Mouse (Mus musculus) cerebral cortex, adult 2 months (tissue): Measurements from ENCODE around the gene Chd8.

Source experiments
- WGBS: fragments of 180-500 bp; shearing (Covaris S2); methylation state at CpG from one replicate; pipeline ENCODE4 v1.1.7; 2018; 5-methylcytosine and 5-hydroxymethylcytosine counted together

The Chd8 gene

DNA sequence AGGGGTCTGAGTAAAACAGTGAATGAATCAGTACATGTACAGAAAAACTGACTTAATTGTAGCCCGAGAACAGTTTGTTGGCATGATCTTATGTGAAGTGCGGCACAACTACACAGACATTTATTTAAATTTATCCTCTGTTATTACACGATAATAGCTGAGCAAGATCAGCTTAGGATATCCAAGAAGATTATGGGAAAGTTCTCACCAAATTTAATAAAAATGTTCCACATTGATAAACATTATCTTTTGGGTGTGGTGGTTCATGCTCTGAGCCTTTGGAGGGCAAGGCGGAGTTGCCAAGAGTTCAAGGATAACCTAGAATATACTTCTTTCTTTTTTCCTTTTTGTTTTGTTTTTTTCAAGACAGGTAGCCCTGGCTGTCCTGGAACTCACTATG, 58.2 kb downstream of the Chd8 start:
- 86% methylated on average over 4 of the region's 4 CpGs for WGBS

DNA sequence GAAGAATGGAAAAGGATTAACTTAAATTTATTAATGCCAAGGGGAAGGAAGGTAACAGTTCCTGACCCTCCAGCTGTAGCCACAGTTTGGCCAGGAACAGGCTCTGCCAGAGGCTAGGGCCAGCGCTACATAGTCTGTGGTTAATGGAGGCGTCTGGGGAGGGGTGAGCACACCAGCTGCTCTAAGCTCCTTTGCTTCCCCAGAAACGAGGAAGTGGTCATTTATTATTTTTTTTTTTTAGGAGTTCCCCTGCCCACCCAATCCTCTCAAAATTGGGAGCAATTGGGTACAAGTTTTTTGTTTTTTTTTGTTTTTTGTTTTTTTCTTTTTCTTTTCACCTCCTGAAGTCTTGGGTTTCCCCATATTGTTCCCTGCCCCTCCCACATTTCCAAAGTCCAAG, 59.4 kb downstream of the Chd8 start:
- 21% methylated on average over 3 of the region's 3 CpGs for WGBS

DNA sequence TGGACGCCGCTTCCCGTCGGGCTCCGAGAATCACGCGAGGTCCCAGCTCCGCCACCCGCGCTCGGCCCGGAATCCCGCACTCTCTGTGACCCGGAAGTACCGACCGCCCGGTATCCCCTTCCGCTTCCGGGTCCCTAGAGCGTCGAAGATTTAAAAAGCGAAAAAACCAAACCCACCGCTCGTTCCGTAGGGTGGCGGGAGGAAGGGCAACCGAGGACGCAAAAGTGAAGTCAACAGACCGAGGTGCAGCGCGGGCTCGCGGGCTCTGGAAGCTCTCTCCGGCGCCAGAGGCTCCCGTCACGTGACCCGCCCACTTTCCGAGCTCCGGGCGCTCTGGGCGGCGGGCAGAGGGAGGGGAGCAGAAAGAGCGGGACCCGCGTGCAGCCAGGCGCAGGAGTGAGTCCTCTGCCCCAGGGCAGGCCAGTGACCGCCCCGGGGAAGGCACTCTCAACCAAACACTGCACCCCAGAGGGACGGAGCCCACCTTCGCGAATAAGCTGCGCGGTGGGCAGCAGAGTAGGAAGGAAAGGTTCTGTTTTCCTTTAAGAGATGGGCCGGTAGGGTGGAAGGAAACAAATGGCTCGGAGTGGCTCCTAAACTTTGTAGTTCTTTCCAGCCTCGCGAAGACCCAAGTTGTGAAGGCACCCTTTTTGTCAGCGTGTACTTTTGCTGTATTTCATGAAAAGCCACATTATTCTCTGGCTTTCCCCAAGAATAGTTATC, 60.3 kb downstream of the Chd8 start, which contains the start of gene Supt16:
Gene Supt16 (minus strand): TSS at position 261 of the 723 bp plus-strand sequence.
- WGBS, result under 1% methylated on average over 59 of the region's 59 CpGs

DNA sequence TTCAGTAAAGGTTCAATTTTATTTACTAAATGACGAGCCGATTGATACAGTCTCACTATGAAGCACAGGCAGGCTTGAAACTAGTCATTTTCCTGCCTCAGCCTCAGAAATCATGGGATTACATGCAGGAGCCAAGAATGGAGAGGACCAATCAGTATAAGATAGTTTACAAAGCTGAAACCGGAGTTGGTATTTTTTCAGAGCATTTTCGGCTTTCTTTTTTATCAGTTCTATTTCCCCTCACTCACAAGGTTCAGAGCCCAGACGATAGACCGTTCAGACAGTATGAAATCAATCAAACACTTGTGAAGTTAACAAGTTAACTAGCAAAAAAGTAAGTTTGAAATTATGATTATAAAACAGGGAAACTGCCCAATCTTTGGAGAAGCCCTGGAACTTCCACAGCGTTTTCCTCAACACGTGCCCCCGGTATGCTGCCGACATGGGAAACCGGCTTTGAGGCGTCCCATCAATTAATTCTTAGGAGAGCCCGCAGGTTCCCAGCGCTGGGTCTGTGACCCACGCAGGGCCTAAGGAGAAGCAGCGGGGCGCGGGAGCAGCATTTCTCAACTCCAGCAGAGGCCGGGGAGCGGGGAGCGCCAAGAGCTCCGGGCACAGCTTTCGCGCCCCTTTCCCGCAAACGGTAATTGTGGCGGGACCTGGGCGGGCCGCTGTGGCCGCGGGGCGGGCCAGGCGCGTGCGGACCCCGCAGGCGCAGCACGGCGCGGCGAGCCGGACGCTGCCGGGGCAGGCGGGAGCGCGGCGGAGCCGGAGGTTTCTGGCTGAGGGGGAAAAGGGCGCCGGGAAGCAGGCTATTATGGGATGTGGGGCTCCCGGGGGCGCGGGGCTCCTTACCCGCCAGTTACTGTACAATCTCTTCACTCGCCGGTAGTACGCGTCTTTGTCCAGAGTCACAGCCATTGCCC, 61.1 kb downstream of the Chd8 start:
- under 1% methylated on average over 57 of the region's 59 CpGs for WGBS

DNA sequence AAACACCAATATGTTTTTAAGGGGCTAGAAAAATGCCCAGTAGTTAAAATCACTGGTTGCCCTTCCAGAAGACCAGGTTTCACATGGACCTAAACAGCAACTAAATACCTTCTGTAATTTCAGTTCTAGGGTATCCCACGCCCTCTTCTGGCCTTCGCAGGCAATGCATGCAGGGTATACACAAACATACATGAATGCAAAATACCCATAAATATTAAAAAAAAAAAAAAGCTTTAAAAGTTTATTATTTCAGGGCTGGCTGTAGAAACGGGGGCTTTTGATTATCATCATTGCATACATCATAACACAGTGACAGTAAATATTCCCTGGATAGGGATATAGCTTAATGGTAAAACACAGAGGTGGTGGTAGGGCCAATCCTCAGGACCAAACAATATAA, 61.9 kb downstream of the Chd8 start:
- WGBS, result 5% methylated on average over 3 of the region's 3 CpGs

DNA sequence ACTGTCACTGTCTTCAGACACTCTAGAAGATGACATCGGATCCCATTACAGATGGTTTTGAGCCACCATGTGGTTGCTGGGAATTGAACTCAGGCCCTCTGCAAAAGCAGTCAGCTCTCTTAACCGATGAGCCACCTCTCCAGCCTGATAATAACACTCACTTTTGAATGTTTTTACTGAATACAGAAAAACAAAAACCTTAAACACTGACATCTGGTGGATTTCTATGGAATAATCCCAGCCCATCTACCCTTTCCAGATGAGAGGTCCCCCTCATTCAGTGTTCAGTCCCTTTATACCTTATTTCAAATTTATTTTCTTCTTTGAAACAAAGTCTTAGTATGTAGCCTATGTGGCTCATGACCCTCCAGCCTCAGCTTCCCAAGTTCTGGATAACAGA, 68.1 kb downstream of the Chd8 start:
- 50% methylated on average over 2 of the region's 2 CpGs for WGBS

DNA sequence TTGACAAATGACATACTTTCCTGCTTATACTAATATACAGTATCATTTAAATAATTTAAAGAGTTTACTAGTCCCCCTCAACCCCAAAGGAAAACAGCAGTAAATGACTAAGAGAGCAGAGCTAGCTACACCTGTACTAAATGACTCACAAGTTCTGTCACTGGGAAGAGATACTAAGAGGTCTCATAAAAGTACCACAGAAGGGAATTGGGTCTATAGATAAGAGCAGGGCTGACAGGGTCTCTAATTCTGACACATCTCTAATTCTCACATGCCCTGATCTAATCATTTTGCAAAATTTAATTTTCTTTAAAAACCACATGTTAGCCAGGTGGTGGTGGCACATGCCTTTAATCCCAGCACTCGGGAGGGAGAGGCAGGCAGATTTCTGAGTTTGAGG, 68.8 kb downstream of the Chd8 start:
- 84% methylated on average over 1 of the region's 1 CpGs for WGBS

DNA sequence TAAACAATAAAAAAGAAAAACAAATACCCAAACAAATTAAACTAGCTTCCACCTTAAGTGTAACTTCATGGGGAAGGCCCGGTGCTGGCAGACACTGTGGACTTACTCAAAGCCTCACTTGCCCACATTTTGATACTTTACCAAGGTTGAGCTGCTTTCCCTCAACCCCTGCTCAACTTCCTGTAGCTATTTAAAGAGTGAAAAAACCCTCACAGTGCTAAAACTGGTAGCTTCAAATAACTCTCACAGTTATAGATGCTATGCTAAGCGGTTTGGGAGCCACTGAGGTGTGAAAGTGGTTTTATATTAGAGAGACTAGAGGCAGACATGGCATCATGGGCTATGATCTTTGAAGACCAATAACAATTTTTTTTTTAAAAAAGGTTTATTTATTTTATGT, 91.0 kb downstream of the Chd8 start:
- 51% methylated on average over 2 of the region's 2 CpGs for WGBS

DNA sequence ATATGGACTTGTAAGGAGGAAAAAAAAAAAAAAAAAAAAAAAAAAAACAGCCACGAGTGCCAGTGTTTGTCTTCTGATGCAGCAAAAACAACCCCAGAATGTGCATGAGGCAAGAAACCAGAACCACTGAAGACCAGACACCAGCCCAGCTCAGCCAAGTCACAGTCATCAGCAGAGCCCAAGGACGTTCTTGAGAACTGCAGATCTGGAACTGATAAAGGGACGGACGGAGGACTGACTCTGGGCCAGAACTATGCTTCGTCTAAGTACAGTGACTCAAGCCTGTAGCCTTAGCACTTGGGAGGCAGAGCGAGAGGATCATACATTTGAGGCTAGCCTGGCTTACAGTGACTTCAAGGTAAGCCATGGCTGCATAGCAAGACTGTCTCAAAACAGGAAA, 96.7 kb downstream of the Chd8 start:
- 78% methylated on average over 6 of the region's 6 CpGs for WGBS

DNA sequence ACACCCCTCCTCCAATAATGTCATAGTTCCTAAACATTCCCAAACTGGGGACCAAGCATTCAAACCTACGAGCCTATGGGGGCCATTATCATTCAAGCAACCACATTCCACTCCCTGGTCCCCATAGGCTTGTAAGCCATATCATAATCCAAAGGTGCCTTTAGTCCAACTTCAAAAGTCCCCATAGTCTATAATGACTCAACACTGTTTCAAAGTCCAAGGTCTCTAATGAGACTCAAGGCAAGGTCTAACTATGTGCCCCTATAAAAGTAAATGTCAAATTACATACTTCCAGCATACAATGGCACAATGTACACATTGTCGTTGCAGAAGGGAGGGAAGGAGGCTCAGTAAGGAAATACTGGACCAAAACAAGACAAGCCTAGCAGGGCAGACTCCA, 102.6 kb downstream of the Chd8 start:
- WGBS, result 92% methylated on average over 2 of the region's 2 CpGs

DNA sequence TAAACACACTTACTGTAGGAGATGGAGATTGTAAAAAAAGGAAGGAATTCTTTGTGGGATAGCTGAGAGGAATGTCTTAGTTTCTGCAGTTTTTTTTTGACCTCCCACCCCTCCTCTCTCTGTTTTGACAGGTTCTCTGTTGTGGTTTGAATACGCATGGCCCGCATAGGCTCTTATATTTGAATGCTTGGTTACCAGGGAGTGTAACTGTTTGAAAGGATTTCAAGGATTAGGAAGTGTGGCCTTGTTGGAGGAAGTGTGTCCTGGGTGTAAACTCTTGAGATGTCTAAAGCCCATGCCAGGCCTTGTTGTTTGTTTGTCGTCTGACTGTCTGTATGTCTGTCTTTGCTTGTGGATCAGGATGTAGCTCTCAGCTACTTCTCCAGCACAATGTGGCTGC, 105.0 kb downstream of the Chd8 start:
- WGBS, result 17% methylated on average over 3 of the region's 3 CpGs

DNA sequence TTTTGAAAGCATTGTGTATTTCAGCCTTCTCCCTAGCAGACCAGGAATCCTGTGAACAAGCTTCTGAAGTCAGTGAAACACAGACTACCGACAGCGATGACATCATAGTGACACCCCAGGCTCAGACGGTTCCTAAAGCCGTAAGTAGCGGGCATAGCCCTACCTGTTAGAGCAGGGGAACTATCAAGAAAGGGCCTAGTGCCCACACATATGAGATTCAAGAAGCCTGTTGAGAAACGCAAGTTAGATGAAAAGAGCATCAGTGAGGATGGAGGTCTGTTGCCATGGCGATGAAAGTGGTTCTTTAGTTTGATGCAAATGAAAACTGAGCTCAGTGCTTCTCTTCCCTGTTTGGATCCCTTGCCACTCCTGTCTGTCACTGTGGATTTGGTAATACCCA, 105.4 kb downstream of the Chd8 start:
- WGBS, result 11% methylated on average over 7 of the region's 7 CpGs

DNA sequence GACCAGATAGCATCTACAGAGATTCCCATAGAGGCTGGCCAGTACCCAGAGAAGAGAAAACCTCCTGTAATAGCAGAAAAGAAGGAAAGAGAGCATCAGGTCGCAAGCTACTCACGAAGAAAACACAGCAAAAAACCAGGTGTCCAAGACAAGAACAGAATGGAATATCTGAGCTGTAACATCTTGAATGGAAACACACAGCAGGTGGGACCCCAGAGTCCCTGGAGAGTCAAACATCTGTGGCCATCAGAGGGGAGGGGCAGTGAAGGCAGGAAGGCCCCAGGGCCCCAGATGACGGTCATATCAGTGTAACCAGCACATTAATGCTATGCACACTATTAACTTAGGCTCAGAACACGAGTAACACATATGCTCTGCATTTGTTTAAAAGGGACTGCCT, 107.7 kb downstream of the Chd8 start:
- 76% methylated on average over 4 of the region's 4 CpGs for WGBS
